Mouse (Mus musculus): Measurements from ENCODE around the gene Usp48.

Usp48 gene

GRCm38 (mm10) chr4:137695300-137695699 lies 101.7 kb downstream of the Usp48 start:
- DNase-seq, result no peak

GRCm38 (mm10) chr4:137695900-137696299 lies 102.3 kb downstream of the Usp48 start:
- no peak for DNase-seq

- no peak for DNase-seq
Measured at GRCm38 (mm10) chr4:137697156-137697885, 103.8 kb downstream of the Usp48 start.

GRCm38 (mm10) chr4:137698076-137698985 lies 104.8 kb downstream of the Usp48 start:
- no peak for DNase-seq

GRCm38 (mm10) chr4:137699264-137700211 lies 106.0 kb downstream of the Usp48 start:
- DNase-seq, result no peak

GRCm38 (mm10) chr4:137700960-137701359 lies 107.4 kb downstream of the Usp48 start:
- DNase-seq, result no peak

- no peak for DNase-seq
Measured at GRCm38 (mm10) chr4:137703077-137703476, 109.5 kb downstream of the Usp48 start.

- DNase-seq, result no peak
Measured at GRCm38 (mm10) chr4:137704561-137704960, 111.0 kb downstream of the Usp48 start.

- no peak for DNase-seq
Measured at GRCm38 (mm10) chr4:137705379-137705778, 111.8 kb downstream of the Usp48 start.

- DNase-seq, result no peak
Measured at GRCm38 (mm10) chr4:137706510-137706909, 113.0 kb downstream of the Usp48 start.

GRCm38 (mm10) chr4:137707216-137707990 lies 113.8 kb downstream of the Usp48 start:
- peak; percentile 91 for DNase-seq
